Mouse (Mus musculus) frontal cortex, postnatal 14 days (tissue): ENCODE measurements around the gene Abtb2.

Experiments used
- DNase-seq, 2 experiments: peaks; one replicate each; pipeline ENCODE4 v3.0.0; 2022; ENCODE audit warnings: low spot score in 2 of 2

Gene Abtb2

GRCm38 (mm10) chr2:103687888-103688287, 121.8 kb downstream of the Abtb2 start:
- DNase-seq, result no peak

- peak in 1 of 2 experiments; percentile 31 for DNase-seq
These were observed 124.3 kb downstream of the Abtb2 start for GRCm38 (mm10) chr2:103690425-103690824.

- DNase-seq, result no peak
These were observed 124.7 kb downstream of the Abtb2 start for GRCm38 (mm10) chr2:103690828-103691227.

GRCm38 (mm10) chr2:103691278-103691677, 125.2 kb downstream of the Abtb2 start:
- DNase-seq, result no peak

GRCm38 (mm10) chr2:103692810-103693209, 126.7 kb downstream of the Abtb2 start:
- no peak for DNase-seq

GRCm38 (mm10) chr2:103694777-103695563, 128.9 kb downstream of the Abtb2 start:
- DNase-seq, result no peak

GRCm38 (mm10) chr2:103696177-103696576, 130.1 kb downstream of the Abtb2 start:
- no peak for DNase-seq

GRCm38 (mm10) chr2:103700514-103700913, 134.4 kb downstream of the Abtb2 start:
- DNase-seq, result no peak

- DNase-seq, result no peak
These were observed 137.2 kb downstream of the Abtb2 start for GRCm38 (mm10) chr2:103703336-103703735.

GRCm38 (mm10) chr2:103703865-103704264, 137.8 kb downstream of the Abtb2 start:
- DNase-seq, result no peak

GRCm38 (mm10) chr2:103705826-103706225, 139.7 kb downstream of the Abtb2 start:
- DNase-seq, result no peak

GRCm38 (mm10) chr2:103706226-103706625, 140.1 kb downstream of the Abtb2 start:
- DNase-seq, result peak; percentile 37 to 65

GRCm38 (mm10) chr2:103707056-103707776, 141.1 kb downstream of the Abtb2 start:
- DNase-seq, result no peak

GRCm38 (mm10) chr2:103710849-103711248, 144.7 kb downstream of the Abtb2 start:
- no peak for DNase-seq

GRCm38 (mm10) chr2:103713831-103714230, 147.7 kb downstream of the Abtb2 start:
- DNase-seq, result no peak

GRCm38 (mm10) chr2:103714412-103714811, 148.3 kb downstream of the Abtb2 start:
- no peak for DNase-seq

GRCm38 (mm10) chr2:103718594-103719291, 152.6 kb downstream of the Abtb2 start:
- DNase-seq, result peak; percentile 49 to 54

- no peak for DNase-seq
These were observed 153.2 kb downstream of the Abtb2 start for GRCm38 (mm10) chr2:103719292-103719646.

- DNase-seq, result no peak
These were observed 158.4 kb downstream of the Abtb2 start for GRCm38 (mm10) chr2:103724521-103724920.

GRCm38 (mm10) chr2:103728027-103728540, 162.0 kb downstream of the Abtb2 start:
- no peak for DNase-seq

- peak; percentile 53 to 62 for DNase-seq
These were observed 164.9 kb downstream of the Abtb2 start for GRCm38 (mm10) chr2:103730999-103731398.

- DNase-seq, result no peak
These were observed 165.3 kb downstream of the Abtb2 start for GRCm38 (mm10) chr2:103731423-103731822.
